Mouse (Mus musculus): Measurements from ENCODE around the gene Cd8a.

Gene Cd8a

DNA sequence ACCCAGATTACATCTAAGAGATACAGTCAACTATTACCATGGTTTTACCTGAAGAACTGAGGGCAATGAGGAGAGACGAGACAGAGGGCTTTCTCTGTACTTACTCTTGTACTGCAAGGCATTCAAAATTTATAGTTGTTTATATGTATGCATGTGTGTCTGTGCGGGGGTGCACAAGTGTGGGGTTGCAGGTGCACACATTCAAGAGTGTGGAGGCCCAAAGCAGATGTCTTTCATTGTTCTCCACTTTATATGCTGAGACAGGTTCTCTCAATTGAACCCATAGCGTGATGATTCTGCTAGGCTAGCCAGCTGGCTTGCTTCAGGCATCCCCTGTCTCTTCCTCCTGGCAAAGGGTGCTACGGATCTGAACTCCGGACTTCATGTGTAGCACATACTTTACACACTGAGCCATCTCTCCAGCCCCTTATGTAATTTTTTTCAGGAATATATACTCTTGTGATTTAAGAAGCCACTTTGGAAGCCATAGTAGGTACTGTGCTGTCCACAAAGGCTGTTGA is 2.1 kb upstream of the Cd8a start:
- ATAC-seq (ENCODE audit: low TSS enrichment): no peak

DNA sequence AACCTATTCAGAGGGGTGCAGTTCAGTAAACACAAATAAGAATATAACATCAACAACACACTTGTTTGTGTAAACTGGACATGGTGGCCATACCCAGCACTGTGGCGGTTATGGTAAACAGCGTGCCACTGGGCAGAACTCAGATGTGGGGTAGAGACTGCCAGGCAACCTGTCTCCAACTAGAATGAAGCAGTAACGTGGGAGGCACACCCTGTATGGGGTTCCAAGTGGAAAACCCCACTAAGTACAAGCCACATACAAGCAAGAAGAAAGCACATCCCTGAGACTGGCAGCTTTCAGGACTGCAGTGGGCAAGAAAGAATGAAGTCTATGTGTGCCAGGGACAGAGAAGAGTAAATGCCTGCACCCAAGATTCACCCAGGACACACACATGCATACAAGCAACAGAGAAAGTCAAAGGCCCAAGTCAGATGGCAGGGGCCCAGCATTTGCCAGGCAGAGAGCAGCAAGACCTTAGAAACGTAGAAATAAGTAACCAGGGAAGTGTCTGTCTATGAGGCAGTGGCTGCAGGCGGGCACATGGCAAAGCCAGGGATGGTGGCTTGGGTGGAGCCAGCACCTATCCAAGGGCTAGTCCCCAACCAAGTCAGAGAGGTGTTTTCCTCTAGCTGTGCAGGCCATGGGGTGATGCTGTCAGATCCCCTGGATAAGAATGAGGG is 1.0 kb upstream of the Cd8a start:
- no peak for ATAC-seq (ENCODE audit: low TSS enrichment)

DNA sequence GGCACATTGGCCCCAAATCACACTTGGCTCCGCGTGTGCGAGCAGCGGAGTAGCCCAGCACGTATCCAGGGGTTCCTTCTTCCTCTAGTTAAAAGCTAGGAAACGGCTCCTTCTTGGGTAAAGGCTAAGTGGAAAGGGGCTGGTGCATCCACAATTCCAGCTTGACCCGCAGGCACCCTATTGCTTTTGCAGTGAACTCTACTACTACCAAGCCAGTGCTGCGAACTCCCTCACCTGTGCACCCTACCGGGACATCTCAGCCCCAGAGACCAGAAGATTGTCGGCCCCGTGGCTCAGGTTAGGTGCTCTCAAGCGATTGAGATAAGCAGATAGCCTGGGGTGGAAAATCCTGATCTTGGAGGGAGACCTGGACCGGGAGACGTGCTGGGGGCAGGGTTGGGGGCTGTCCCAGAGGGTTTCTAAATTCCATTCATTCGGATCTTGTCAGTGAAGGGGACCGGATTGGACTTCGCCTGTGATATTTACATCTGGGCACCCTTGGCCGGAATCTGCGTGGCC is 1.1 kb downstream of the Cd8a start:
- no peak for ATAC-seq (ENCODE audit: low TSS enrichment)

GRCm38 (mm10) chr6:71374921-71375320 is 1.7 kb downstream of the Cd8a start:
- ATAC-seq (ENCODE audit: low TSS enrichment): no peak

DNA sequence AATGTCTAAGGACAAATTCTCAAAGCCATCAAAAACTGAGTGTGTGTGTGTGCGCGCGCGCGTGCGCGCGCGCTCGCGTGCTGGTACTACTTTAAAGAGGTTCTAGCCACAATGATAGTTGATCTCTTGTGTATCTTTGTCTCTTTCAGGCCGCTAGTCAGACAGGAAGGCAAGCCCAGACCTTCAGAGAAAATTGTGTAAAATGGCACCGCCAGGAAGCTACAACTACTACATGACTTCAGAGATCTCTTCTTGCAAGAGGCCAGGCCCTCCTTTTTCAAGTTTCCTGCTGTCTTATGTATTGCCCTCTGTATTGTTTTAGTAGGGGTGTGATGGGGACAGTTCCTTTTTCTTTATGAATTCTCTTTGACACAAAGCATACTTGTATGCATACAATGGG is 3.5 kb downstream of the Cd8a start:
- ATAC-seq (ENCODE audit: low TSS enrichment): no peak

DNA sequence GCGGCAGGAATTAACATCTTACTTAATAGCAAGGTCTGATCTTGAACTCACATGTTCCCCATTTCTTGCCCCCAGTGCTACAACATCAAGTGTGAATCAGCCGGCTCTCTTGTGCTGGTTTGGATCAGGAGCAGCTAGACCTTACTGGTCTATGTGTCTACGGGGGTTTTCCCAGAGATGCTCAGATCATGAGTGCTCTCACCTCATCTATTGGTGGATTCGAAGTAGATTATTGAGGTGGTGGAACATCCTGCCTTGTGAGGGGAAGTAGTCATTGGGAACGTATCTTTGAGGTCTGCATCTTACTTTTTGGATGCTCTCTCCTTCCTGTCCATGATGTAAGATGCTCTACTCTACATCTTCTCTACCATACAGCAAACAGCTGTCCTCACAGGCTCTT is 8.4 kb downstream of the Cd8a start:
- ATAC-seq (ENCODE audit: low TSS enrichment): no peak

- ATAC-seq (ENCODE audit: low TSS enrichment): no peak
These were observed 17.3 kb downstream of the Cd8a start for GRCm38 (mm10) chr6:71390496-71390895.

DNA sequence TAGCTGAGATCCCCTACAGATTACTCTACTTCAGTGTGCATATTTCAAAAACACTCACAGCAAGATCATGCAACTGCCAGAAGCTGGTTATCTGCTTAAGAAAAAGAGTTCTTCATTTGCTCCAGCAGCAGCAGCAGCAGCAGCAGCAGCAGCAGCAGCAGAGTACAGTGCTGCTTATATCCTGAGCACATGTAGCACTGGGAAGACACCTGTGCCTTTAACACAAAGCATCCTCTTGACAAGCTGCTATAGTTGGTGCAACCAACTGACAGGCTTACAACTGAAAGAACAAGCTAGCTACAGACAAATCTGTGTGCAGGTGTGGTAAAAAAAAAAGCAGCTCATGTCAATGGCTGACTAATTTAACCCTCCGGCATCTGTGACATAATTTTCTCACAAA is 22.8 kb downstream of the Cd8a start:
- ATAC-seq (ENCODE audit: low TSS enrichment): no peak

DNA sequence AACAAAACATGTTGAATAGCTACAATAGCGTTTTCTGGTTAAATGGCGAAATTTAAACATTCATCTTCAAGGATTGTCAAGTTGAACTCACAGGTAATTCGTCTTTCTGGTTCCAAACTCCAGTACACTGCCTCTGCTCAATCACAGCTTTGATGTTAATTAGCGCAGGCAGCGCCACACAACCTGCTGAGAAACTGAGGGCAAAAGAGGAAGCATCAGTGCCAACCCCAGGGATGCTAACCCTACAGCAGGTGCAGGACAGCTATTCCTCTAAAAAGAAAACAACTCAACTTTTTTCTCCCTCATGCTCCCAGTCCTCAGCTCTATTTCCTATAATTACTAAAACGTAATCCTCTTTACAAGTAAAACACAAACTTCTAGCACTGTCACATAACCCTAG is 23.5 kb downstream of the Cd8a start:
- ATAC-seq (ENCODE audit: low TSS enrichment): no peak

DNA sequence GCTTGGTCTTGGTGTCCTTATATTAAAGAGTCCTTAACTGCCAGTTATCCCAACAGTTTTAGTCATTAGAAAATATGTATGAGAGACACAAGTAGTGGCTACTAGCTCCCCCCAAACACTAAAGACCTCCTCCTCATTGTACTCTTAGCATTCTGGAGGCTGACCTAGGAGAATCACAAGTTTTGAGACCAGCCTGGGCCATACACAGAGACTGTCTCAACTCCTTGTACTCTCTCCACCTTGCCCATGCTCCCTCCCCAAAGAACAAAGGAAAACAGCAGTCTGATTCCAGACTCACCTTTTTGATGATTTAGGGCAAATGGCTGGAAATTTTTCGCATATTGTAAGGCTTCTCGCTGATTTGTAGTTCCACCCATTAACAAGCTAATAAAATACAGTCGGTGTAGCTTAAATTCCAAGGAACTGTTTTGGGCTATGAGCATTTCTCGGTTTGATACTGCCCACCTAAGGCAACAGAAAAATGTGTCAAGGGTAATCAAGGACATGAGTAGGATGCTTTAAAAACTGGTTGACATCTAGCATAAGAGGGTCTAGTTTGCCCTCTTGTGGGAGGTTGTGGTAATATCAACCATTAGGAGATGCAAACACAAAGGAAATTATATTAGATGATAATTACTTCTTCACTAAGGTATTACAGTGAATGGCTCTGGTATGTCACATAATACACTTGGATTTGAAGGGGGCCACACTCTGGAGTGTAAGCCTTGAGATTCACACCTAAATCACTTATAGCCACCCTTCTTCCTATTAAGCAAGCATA is 25.8 kb downstream of the Cd8a start:
- ATAC-seq (ENCODE audit: low TSS enrichment): no peak

GRCm38 (mm10) chr6:71414624-71415023 is 41.4 kb downstream of the Cd8a start:
- no peak for ATAC-seq (ENCODE audit: low TSS enrichment)

DNA sequence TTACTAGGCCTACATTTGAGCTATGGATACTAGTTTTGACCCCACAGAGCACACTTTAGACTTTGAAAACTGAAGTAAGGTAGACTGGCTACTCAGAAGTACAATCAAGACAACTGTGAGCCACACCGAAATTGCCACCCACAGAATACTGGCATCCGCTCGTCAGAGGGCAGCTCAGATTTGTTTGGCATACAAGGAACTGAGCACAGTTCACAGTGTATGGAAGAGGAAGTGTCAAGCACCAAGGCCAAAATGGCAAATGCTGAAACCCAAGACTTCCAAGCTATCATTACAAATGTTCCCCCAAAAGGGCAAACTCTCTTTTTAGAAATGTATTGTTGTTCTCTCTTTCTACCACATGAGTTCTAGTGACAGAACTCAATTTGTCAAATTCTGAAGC is 42.2 kb downstream of the Cd8a start:
- peak; percentile 44; the same call in 1 of the 2 replicates for ATAC-seq (ENCODE audit: low TSS enrichment)

- ATAC-seq (ENCODE audit: low TSS enrichment): no peak
These were observed 45.6 kb downstream of the Cd8a start for GRCm38 (mm10) chr6:71418874-71419273.

DNA sequence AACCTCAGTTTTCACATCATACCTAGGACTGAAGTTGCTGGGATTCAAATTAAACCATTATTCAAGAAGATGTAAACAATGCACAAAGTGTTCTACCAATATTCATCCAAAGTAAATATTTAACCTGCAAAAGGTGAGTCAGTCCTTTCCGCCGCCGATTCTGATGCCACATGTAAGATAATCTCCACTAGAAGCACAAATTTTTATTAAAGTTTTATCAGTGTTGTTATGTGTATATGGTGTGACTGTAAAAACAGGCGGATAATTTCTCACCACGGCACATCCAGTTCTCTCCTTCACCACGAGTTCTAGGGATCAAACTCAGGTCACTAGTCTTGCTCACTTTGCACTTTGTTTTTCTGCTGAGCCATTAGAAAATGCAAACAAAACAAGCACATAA is 47.6 kb downstream of the Cd8a start:
- ATAC-seq (ENCODE audit: low TSS enrichment): no peak

DNA sequence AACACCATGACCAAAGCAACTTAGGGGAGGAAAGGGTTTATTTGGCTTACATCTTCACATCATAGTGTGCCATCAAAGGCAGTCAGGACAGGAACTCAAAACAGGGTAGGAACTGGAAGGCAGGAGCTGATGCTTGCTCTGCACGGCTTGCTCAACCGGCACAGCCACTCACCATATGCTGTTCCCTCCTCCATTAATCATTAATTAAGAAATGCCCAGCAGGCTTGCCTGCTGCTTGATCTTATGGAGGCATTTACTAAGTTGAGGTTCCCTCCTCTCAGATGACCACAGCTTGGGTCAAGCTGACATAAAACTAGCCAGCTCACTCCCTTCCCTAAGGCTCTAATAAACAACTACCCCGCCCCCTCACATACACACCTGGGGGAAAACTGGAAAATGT is 48.9 kb downstream of the Cd8a start:
- no peak for ATAC-seq (ENCODE audit: low TSS enrichment)

GRCm38 (mm10) chr6:71423116-71423515 is 49.9 kb downstream of the Cd8a start:
- no peak for ATAC-seq (ENCODE audit: low TSS enrichment)

DNA sequence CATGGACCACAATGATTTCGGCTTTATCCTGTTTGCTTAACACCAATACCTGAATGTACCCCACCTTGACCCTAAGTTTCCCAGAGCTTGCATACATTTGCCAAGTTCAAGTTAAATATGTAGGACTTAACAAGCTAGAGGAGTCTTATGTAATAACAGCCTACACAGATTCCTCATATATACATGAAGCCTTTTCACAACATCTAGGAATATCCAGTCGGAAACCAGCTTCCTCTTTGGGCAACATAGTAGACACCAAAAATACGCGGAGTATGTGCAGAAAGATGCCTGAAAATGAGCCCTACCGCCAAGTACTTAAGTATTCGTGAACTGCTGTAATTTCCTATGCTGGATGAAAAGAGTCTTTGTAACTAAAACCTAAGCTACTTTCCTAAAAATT is 52.5 kb downstream of the Cd8a start:
- peak; percentile 91 for ATAC-seq (ENCODE audit: low TSS enrichment)

GRCm38 (mm10) chr6:71427996-71428725 is 54.9 kb downstream of the Cd8a start:
- peak; percentile 79 for ATAC-seq (ENCODE audit: low TSS enrichment)
